Mouse (Mus musculus) liver, postnatal 0 days (tissue): Measurements from ENCODE around the gene Tcl1b1. TPM values are rescaled to one million over a fixed set of nuclear protein-coding genes. Genes with fewer than 3 reads are reported as not detected.
"Not testable (repeated sequence)": the region's sequence is repeated elsewhere in the genome, so short reads cannot be mapped to it uniquely, and the experiment has no call there.

Experiments used
- ATAC-seq: fragments of 200-750 bp; cut with Nextera tagmentation; 2 replicates; pipeline ENCODE4 v1.8.0; 2017; ENCODE audit warnings: mild to moderate bottlenecking, moderate library complexity
- DNase-seq: peaks from one replicate; pipeline ENCODE4 v3.0.0-alpha.2; 2016
- H3K27ac ChIP-seq: fragments of 300-500 bp; sonication (generic); 2 replicates; pipeline ENCODE4 v1.5.1; 2014; ENCODE audit warnings: antibody characterized with exemption, moderate library complexity, mild to moderate bottlenecking, low read depth
- H3K27me3 ChIP-seq: fragments of 300-500 bp; sonication (generic); 2 replicates; pipeline ENCODE4 v1.6.1; 2014; ENCODE audit warnings: low read length, control low read depth, mixed read lengths; ENCODE audit not compliant: insufficient read depth
- H3K36me3 ChIP-seq: fragments of 300-500 bp; sonication (generic); replicated peaks from 2 replicates; pipeline ENCODE4 v1.6.1; 2014; ENCODE audit warnings: mild to moderate bottlenecking, control low read depth, low read length, moderate library complexity, mixed read lengths; ENCODE audit not compliant: insufficient read depth
- H3K4me1 ChIP-seq: fragments of 300-500 bp; sonication (generic); 2 replicates; pipeline ENCODE4 v1.6.1; 2014; ENCODE audit warnings: antibody characterized with exemption, mild to moderate bottlenecking, control low read depth; ENCODE audit not compliant: insufficient read depth
- H3K4me2 ChIP-seq: fragments of 300-500 bp; sonication (generic); 2 replicates; pipeline ENCODE4 v1.6.1; 2014; ENCODE audit warnings: low read depth, mild to moderate bottlenecking, low read length, moderate library complexity, mixed read lengths
- H3K4me3 ChIP-seq: fragments of 300-500 bp; sonication (generic); 2 replicates; pipeline ENCODE4 v1.5.1; 2014; ENCODE audit warnings: low read depth, low read length
- H3K9ac ChIP-seq: fragments of 300-500 bp; sonication (generic); replicated peaks from 2 replicates; pipeline ENCODE4 v1.6.1; 2014; ENCODE audit warnings: mild to moderate bottlenecking, moderate library complexity
- H3K9me3 ChIP-seq: fragments of 300-500 bp; sonication (generic); 2 replicates; pipeline ENCODE4 v1.6.1; 2016; ENCODE audit warnings: mild to moderate bottlenecking, control low read depth, low read length, mixed read lengths
- CTCF ChIP-seq: sonication (generic); IDR thresholded peaks from 2 replicates; pipeline ENCODE4 v1.5.1; 2016; ENCODE audit warnings: antibody characterized with exemption, low read depth
- EP300 ChIP-seq: IDR thresholded peaks from 2 replicates; pipeline ENCODE4 v1.6.1; 2016; ENCODE audit warnings: antibody characterized with exemption, low read depth, mild to moderate bottlenecking
- WGBS: fragments of 180-500 bp; shearing (Covaris S2); extraction: QIAGEN DNeasy Blood & Tissue Kit; methylation state at CpG from one replicate; pipeline ENCODE4 v1.1.7; 2014; ENCODE audit not compliant: insufficient replicate concordance; 5-methylcytosine and 5-hydroxymethylcytosine counted together
- polyA plus RNA-seq: library from polyadenylated mRNA; unstranded; fragments of >200 nt; fragmentation: Nextera tagmentation; extraction: Ambion mirVana; gene quantifications from 2 replicates; pipeline ENCODE4 v1.2.1, GENCODE M21; 2015

Tcl1b1 gene
- polyA plus RNA-seq, 1 experiment from 2014 or later, result not detected

- not testable (repeated sequence) for H3K9me3 ChIP-seq, DNase-seq, H3K4me2 ChIP-seq, H3K4me3 ChIP-seq, H3K9ac ChIP-seq, H3K36me3 ChIP-seq, ATAC-seq, H3K27me3 ChIP-seq, H3K27ac ChIP-seq, H3K4me1 ChIP-seq
- whole genome bisulfite sequencing, result 51% methylated on average over 4 of the region's 4 CpGs
Observed at GRCm38 (mm10) chr12:105134826-105135225, 24.7 kb upstream of the Tcl1b1 start.

DNA sequence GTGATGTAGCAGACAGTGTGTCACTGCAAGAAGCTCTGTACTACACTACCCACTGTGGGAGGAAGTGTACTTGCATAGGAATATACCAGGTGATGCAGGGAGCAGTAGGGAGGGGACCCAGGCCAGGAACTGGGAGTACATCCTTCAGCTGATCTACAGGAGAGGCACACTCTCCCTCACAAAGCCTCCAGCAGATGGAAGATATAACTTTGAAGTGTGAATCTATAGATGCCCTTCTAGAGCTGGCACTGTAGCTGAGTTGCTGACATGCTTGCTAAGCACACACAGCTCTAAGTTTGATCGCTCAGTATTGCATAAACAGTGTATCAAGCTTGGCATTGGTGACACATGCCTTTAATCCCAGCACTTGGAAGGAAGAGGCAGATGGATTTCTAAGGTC is 21.8 kb upstream of the Tcl1b1 start:
- H3K27me3 ChIP-seq, DNase-seq, H3K4me2 ChIP-seq, H3K4me3 ChIP-seq, H3K27ac ChIP-seq, H3K9ac ChIP-seq, H3K36me3 ChIP-seq, H3K9me3 ChIP-seq, ATAC-seq, H3K4me1 ChIP-seq: not testable (repeated sequence)
- WGBS, result 65% methylated on average over 1 of the region's 1 CpGs

- WGBS, result 83% methylated on average over 3 of the region's 3 CpGs
- no peaks in the 10 kb centered on the region for H3K36me3 ChIP-seq
Observed at GRCm38 (mm10) chr12:105143096-105143495, 16.4 kb upstream of the Tcl1b1 start.

DNA sequence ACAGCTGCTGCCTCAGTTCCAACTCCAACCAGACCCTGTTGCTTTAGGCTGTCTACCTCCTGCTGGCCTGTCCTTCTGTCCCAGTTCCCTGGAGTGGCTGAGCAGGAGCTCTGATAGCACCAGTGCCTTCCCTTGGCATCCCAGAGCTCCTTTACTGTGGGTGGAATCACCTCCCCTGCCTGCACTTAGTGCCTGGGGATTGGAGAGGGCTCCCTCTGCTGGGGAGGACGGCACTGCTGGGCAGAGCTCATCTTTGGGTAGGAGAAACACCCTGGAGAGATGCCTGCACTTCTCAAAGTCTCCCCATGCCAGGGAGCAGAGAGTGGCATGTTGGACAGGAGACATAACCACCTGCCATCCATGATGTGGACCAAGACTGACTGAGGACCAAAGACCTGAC is 14.6 kb upstream of the Tcl1b1 start:
- WGBS, result 0% methylated on average over 1 of the region's 1 CpGs
- DNase-seq, H3K4me1 ChIP-seq, ATAC-seq, H3K4me3 ChIP-seq, H3K4me2 ChIP-seq, H3K27ac ChIP-seq, H3K27me3 ChIP-seq, H3K9me3 ChIP-seq, H3K9ac ChIP-seq, H3K36me3 ChIP-seq: not testable (repeated sequence)
- 0 out of 2 replicates have a peak, but pooled peaks have one; percentile 4 for TF ChIP-seq CTCF

More at GRCm38 (mm10) chr12:105143096-105143495, 16.4 kb upstream of the Tcl1b1 start:
- Histone ChIP-seq H3K27me3 (no peaks in the 10 kb centered on the region), H3K9ac (no peak overlapping the region), H3K27ac (no peak overlapping the region), H3K9me3 (no peaks in the 10 kb centered on the region), H3K4me3 (no peak overlapping the region), H3K4me1 (no peaks in the 10 kb centered on the region), H3K4me2 (no peak overlapping the region)
- DNase-seq, result no peak
- no peak for ATAC-seq
- TF ChIP-seq CTCF (no peak), EP300 (no peak)

GRCm38 (mm10) chr12:105145714-105146113 is 13.8 kb upstream of the Tcl1b1 start, which contains the start of gene Tcl1b2:
Tcl1b2 (plus strand) TSS chr12:105146014.
- no peak for TF ChIP-seq EP300
- no peak for TF ChIP-seq CTCF
- no peaks in the 10 kb centered on the region for H3K4me1 ChIP-seq
- H3K27me3 ChIP-seq, result no peaks in the 10 kb centered on the region
- DNase-seq (no peak), ATAC-seq (no peak)
- H3K4me3 ChIP-seq, result no peak within 1 kb of the TSS
- no peaks in the 10 kb centered on the region for H3K36me3 ChIP-seq
- no peak within 1 kb of the TSS for H3K4me2 ChIP-seq
- H3K27ac ChIP-seq, result no peak within 1 kb of the TSS
- no peak within 1 kb of the TSS for H3K9ac ChIP-seq
- no peaks in the 10 kb centered on the region for H3K9me3 ChIP-seq
- WGBS, result 43% methylated on average over 3 of the region's 3 CpGs

- DNase-seq, H3K27me3 ChIP-seq, H3K4me1 ChIP-seq, H3K9ac ChIP-seq, H3K27ac ChIP-seq, H3K36me3 ChIP-seq, ATAC-seq, H3K9me3 ChIP-seq, H3K4me2 ChIP-seq, H3K4me3 ChIP-seq: not testable (repeated sequence)
- 65% methylated on average over 4 of the region's 4 CpGs for WGBS
Observed at GRCm38 (mm10) chr12:105155286-105155685, 4.2 kb upstream of the Tcl1b1 start.

GRCm38 (mm10) chr12:105158842-105159241 is 648 bp upstream of the Tcl1b1 start:
- WGBS, result 38% methylated on average over 6 of the region's 6 CpGs
- H3K36me3 ChIP-seq, result no peaks in the 10 kb centered on the region
- H3K27me3 ChIP-seq, result no peaks in the 10 kb centered on the region
- no peak overlapping the region for H3K4me3 ChIP-seq
- H3K4me1 ChIP-seq, result no peaks in the 10 kb centered on the region
- ATAC-seq, result no peak
- H3K9ac ChIP-seq, result no peak overlapping the region
- TF ChIP-seq CTCF (no peak), EP300 (no peak)
- no peak overlapping the region for H3K27ac ChIP-seq
- H3K4me2 ChIP-seq, result no peak overlapping the region
- no peaks in the 10 kb centered on the region for H3K9me3 ChIP-seq
- DNase-seq, result no peak
